Mouse (Mus musculus) CH12.LX (cell line): ENCODE data around the gene Traf5. TPM values are rescaled to one million over a fixed set of nuclear protein-coding genes. Genes with fewer than 3 reads are reported as not detected.

ENCODE experiments used
- DNase-seq: peaks from one replicate; pipeline ENCODE4 v3.0.0-alpha.2; 2013; ENCODE audit errors: extremely low read depth
- H3K27ac ChIP-seq: 2 replicates; pipeline ENCODE4 v1.5.1; 2012; ENCODE audit warnings: low read depth, mild to moderate bottlenecking, control low read depth, moderate library complexity; ENCODE audit not compliant: insufficient read depth
- H3K27me3 ChIP-seq: replicated peaks from 2 replicates; pipeline ENCODE3; 2012; ENCODE audit warnings: inconsistent platforms
- H3K36me3 ChIP-seq, 2 experiments: replicated peaks in 1 of 2; 2 replicates each; pipeline versions ENCODE3 to v1.6.1; 2012; ENCODE audit warnings: inconsistent platforms in 1 of 2, low read length in 1 of 2, mild to moderate bottlenecking in 1 of 2, mixed read lengths in 1 of 2, moderate library complexity in 1 of 2; ENCODE audit not compliant: control insufficient read depth in 1 of 2, insufficient read depth in 1 of 2
- H3K4me1 ChIP-seq, 2 experiments: 2 replicates each; pipeline ENCODE4 v1.6.1; 2012; ENCODE audit warnings: inconsistent platforms in 1 of 2, moderate library complexity in 1 of 2; ENCODE audit not compliant: insufficient read depth in 2 of 2, control insufficient read depth in 1 of 2
- H3K4me2 ChIP-seq: 2 replicates; pipeline ENCODE4 v1.6.1; 2012; ENCODE audit warnings: low read depth, mild to moderate bottlenecking, control low read depth; ENCODE audit not compliant: poor library complexity, insufficient read depth, severe bottlenecking
- H3K4me3 ChIP-seq, 3 experiments: fragments of 150-350 bp in 1 of 3; sonication (generic) in 1 of 3; replicated peaks in 1 of 3; 2 replicates each; pipeline versions ENCODE3 to v1.5.1; 2011 to 2012; ENCODE audit warnings: low read depth in 2 of 3, low read length in 2 of 3, mild to moderate bottlenecking in 2 of 3, moderate library complexity in 2 of 3, control low read depth in 1 of 3, improper control_type of control experiment in 1 of 3, inconsistent platforms in 1 of 3, mixed read lengths in 1 of 3; ENCODE audit not compliant: poor library complexity in 1 of 3
- H3K79me2 ChIP-seq: replicated peaks from 2 replicates; pipeline ENCODE4 v1.6.1; 2012; ENCODE audit warnings: mild to moderate bottlenecking, moderate library complexity; ENCODE audit not compliant: control insufficient read depth, poor library complexity, insufficient read depth, severe bottlenecking; ENCODE audit errors: extremely low read depth
- H3K9ac ChIP-seq: 2 replicates; pipeline ENCODE4 v1.6.1; 2012; ENCODE audit warnings: low read depth, mild to moderate bottlenecking, control low read depth, moderate library complexity; ENCODE audit not compliant: insufficient read depth
- H3K9me3 ChIP-seq: replicated peaks from 2 replicates; pipeline ENCODE3; 2012; ENCODE audit warnings: low read length, inconsistent platforms, mixed read lengths
- BHLHE40 ChIP-seq: IDR thresholded peaks from 2 replicates; pipeline ENCODE4 v1.6.1; 2011; ENCODE audit warnings: mild to moderate bottlenecking, low read depth, low read length, improper control_type of control experiment
- CHD1 ChIP-seq: IDR thresholded peaks from 2 replicates; pipeline ENCODE4 v1.6.1; 2012; ENCODE audit warnings: low read depth, low read length, improper control_type of control experiment, inconsistent platforms
- CHD2 ChIP-seq: IDR thresholded peaks from 2 replicates; pipeline ENCODE4 v1.6.1; 2011; ENCODE audit warnings: low read length, improper control_type of control experiment
- CTCF ChIP-seq, 2 experiments: IDR thresholded peaks in 1 of 2; conservative IDR thresholded peaks in 1 of 2; 2 replicates each; pipeline ENCODE4 v1.5.1; 2011 to 2012; ENCODE audit warnings: low read depth in 2 of 2, low read length in 2 of 2, improper control_type of control experiment in 1 of 2, inconsistent platforms in 1 of 2, mild to moderate bottlenecking in 1 of 2, moderate library complexity in 1 of 2
- E2F4 ChIP-seq: IDR thresholded peaks from 2 replicates; pipeline ENCODE4 v1.6.1; 2011; ENCODE audit warnings: low read depth, low read length, improper control_type of control experiment; ENCODE audit not compliant: insufficient replicate concordance
- ELF1 ChIP-seq: IDR thresholded peaks from 2 replicates; pipeline ENCODE4 v1.6.1; 2014; ENCODE audit warnings: low read depth, mild to moderate bottlenecking, inconsistent platforms, low read length, improper control_type of control experiment
- EP300 ChIP-seq: IDR thresholded peaks from 2 replicates; pipeline ENCODE4 v1.6.1; 2011; ENCODE audit warnings: low read length, improper control_type of control experiment
- ETS1 ChIP-seq: conservative IDR thresholded peaks from 2 replicates; pipeline ENCODE4 v1.6.1; 2012; ENCODE audit warnings: low read depth, mild to moderate bottlenecking, inconsistent platforms, low read length, improper control_type of control experiment, moderate library complexity
- GABPA ChIP-seq: IDR thresholded peaks from 2 replicates; pipeline ENCODE4 v1.6.1; 2012; ENCODE audit warnings: low read depth, low read length, improper control_type of control experiment, inconsistent platforms; ENCODE audit not compliant: insufficient replicate concordance
- IRF4 ChIP-seq: IDR thresholded peaks from 2 replicates; pipeline ENCODE4 v1.6.1; 2014; ENCODE audit warnings: low read depth, mild to moderate bottlenecking, inconsistent platforms, low read length, improper control_type of control experiment
- JUN ChIP-seq: IDR thresholded peaks from 2 replicates; pipeline ENCODE4 v1.6.1; 2011; ENCODE audit warnings: low read depth, mild to moderate bottlenecking, low read length, improper control_type of control experiment, moderate library complexity; ENCODE audit not compliant: insufficient read depth
- JUND ChIP-seq: conservative IDR thresholded peaks from 2 replicates; pipeline ENCODE4 v1.6.1; 2011; ENCODE audit warnings: low read depth, low read length, improper control_type of control experiment
- KAT2A ChIP-seq: IDR thresholded peaks from 2 replicates; pipeline ENCODE4 v1.6.1; 2012; ENCODE audit warnings: low read length, improper control_type of control experiment, inconsistent platforms; ENCODE audit not compliant: insufficient replicate concordance
- MAFK ChIP-seq: IDR thresholded peaks from 2 replicates; pipeline ENCODE4 v1.6.1; 2011; ENCODE audit warnings: low read length, improper control_type of control experiment; ENCODE audit not compliant: insufficient replicate concordance
- MAX ChIP-seq: IDR thresholded peaks from 2 replicates; pipeline ENCODE4 v1.6.1; 2011; ENCODE audit warnings: low read length, improper control_type of control experiment
- MAZ ChIP-seq: IDR thresholded peaks from 2 replicates; pipeline ENCODE4 v1.6.1; 2012; ENCODE audit warnings: low read depth, mild to moderate bottlenecking, inconsistent platforms, low read length, improper control_type of control experiment, moderate library complexity
- MXI1 ChIP-seq: IDR thresholded peaks from 2 replicates; pipeline ENCODE4 v1.6.1; 2011; ENCODE audit warnings: mild to moderate bottlenecking, low read depth, low read length, improper control_type of control experiment
- MYC ChIP-seq: IDR thresholded peaks from 2 replicates; pipeline ENCODE4 v1.6.1; 2011; ENCODE audit warnings: low read depth, mild to moderate bottlenecking, improper control_type of control experiment, low read length
- NRF1 ChIP-seq: IDR thresholded peaks from 2 replicates; pipeline ENCODE4 v1.6.1; 2014; ENCODE audit warnings: low read depth, mild to moderate bottlenecking, inconsistent platforms, low read length, improper control_type of control experiment, moderate library complexity
- POLR2A ChIP-seq: IDR thresholded peaks from 2 replicates; pipeline ENCODE4 v1.6.1; 2011; ENCODE audit warnings: low read depth, mild to moderate bottlenecking, improper control_type of control experiment, low read length
- POLR2AphosphoS2 ChIP-seq: IDR thresholded peaks from 2 replicates; pipeline ENCODE4 v1.6.1; 2011; ENCODE audit warnings: low read depth, low read length, improper control_type of control experiment
- RAD21 ChIP-seq: IDR thresholded peaks from 2 replicates; pipeline ENCODE4 v1.6.1; 2011; ENCODE audit warnings: low read depth, mild to moderate bottlenecking, low read length, improper control_type of control experiment, moderate library complexity
- RCOR1 ChIP-seq: conservative IDR thresholded peaks from 2 replicates; pipeline ENCODE4 v1.6.1; 2012; ENCODE audit warnings: low read depth, mild to moderate bottlenecking, inconsistent platforms, low read length, improper control_type of control experiment
- SIN3A ChIP-seq: IDR thresholded peaks from 2 replicates; pipeline ENCODE4 v1.6.1; 2012; ENCODE audit warnings: low read length, improper control_type of control experiment, inconsistent platforms
- TBP ChIP-seq: conservative IDR thresholded peaks from 2 replicates; pipeline ENCODE4 v1.6.1; 2011; ENCODE audit warnings: low read depth, low read length, improper control_type of control experiment
- TCF12 ChIP-seq: IDR thresholded peaks from 2 replicates; pipeline ENCODE4 v1.6.1; 2014; ENCODE audit warnings: low read depth, mild to moderate bottlenecking, inconsistent platforms, low read length, improper control_type of control experiment
- USF1 ChIP-seq: IDR thresholded peaks from 2 replicates; pipeline ENCODE4 v1.6.1; 2014; ENCODE audit warnings: low read depth, mild to moderate bottlenecking, inconsistent platforms, low read length, improper control_type of control experiment
- USF2 ChIP-seq: conservative IDR thresholded peaks from 2 replicates; pipeline ENCODE4 v1.6.1; 2011; ENCODE audit warnings: low read depth, low read length, improper control_type of control experiment
- ZC3H11A ChIP-seq: IDR thresholded peaks from 2 replicates; pipeline ENCODE4 v1.6.1; 2012; ENCODE audit warnings: low read depth, mild to moderate bottlenecking, inconsistent platforms, low read length, improper control_type of control experiment
- ZKSCAN1 ChIP-seq: IDR thresholded peaks from 2 replicates; pipeline ENCODE4 v1.6.1; 2012; ENCODE audit warnings: low read depth, inconsistent platforms, low read length, improper control_type of control experiment, borderline replicate concordance
- ZNF384 ChIP-seq: IDR thresholded peaks from 2 replicates; pipeline ENCODE4 v1.6.1; 2012; ENCODE audit warnings: low read depth, low read length, improper control_type of control experiment, inconsistent platforms
- dilution Hi-C: fragments of 300-500 bp; cut with MboI; formaldehyde crosslinking; loops from 2 replicates; pipeline ENCODE4 v1.14.3; 2020; ENCODE audit warnings: low sequenced_read_pairs; ENCODE audit not compliant: extremely low pct_unique_long_range_greater_than_20kb, extremely low pct_ligation_motif_present
- in situ Hi-C: fragments of 300-500 bp; cut with MboI; formaldehyde crosslinking; loops from 3 replicates; pipeline ENCODE4 v1.14.3; 2019; ENCODE audit warnings: low sequenced_read_pairs, low pct_ligation_motif_present, low pct_unique_long_range_greater_than_20kb, mixed read lengths
- polyA plus RNA-seq: library from polyadenylated mRNA; unstranded; fragments of >175 nt; gene quantifications from 2 replicates; pipeline ENCODE4 v1.2.1, GENCODE M21; 2012; ENCODE audit warnings: low read depth; ENCODE audit not compliant: insufficient read length
- total RNA-seq, 2 experiments: library from RNA; depleted of rRNA; stranded (reverse); fragments of 300-350 nt in 1 of 2; fragments of >200 nt in 1 of 2; gene quantifications; 2 replicates each; pipeline ENCODE4 v1.2.3; 2012 to 2014

Traf5 gene
- total and polyA plus RNA-seq, 3 experiments = 21.3 to 38.7 (median 32.3) TPM

DNA sequence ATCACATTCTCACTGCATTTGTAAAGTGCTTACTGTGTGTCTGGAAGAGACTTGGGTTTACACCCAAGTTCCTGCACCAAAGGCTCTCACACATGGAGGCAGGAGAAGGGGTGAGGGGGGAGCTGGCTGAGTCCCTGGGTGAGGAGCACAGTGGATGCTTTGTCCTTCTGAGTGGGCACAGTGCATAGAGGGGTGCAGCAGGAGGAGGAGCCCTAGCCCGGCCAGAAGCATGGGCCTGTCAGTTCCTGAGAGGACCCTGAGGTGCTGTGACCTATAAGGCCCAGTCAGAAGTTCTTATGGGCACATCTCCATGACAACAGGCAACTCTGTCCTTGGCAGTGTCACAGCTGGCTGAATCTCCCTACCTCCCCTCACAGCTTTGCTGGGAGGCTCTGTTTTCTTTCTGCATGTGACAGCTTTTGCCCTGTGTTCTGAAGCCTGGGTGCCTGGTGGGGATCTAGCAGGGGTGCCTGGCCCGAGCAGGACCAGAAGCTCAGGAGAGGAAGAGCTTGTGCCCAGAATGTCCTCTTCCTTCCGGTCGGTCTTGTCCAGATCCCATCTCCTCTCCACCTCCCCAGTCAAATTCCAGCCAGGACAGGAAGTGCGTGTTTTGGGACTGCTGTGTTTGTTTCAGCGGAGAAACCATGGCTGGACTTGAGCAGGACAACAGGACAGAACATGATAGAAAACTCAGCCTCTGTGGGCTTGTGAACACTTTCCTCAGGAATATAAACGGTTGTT lies 100.1 kb downstream of the Traf5 start:
- in situ Hi-C loops = no loop called here

DNA sequence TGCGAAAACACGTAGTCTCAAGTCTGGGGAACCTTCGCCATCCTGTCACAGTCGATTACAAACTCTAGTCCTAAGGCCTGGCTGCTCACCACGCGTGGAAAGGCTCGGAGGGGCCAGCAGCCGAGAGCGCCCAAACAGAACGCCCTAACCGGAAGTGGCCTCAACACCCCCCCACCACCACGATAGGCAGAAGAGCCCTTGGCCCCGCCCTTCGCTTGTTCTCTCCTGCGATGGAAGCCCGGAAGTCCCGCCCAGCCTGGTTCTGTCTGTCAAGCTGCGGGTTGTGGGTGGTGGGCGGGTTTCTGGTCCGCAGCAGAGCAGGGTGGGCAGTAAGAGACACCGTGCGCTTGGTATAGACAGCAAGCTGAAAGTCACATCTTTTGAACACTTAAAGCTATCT lies 102.4 kb downstream of the Traf5 start:
- peak; percentile 98 for DNase-seq
- Histone ChIP-seq H3K9ac (peak overlapping the region; percentile 94), H3K27ac (peak overlapping the region; percentile 93), H3K4me3 (peak overlapping the region; percentile 61 to 88 (median 67)), H3K79me2 (no peaks in the 10 kb centered on the region), H3K27me3 (no peaks in the 10 kb centered on the region), H3K36me3 (peaks cover 0 to 14% of the 10 kb centered on the region in 2 experiments), H3K4me1 (peaks cover 20 to 43% of the 10 kb centered on the region in 2 experiments), H3K9me3 (no peaks in the 10 kb centered on the region), H3K4me2 (peak overlapping the region; percentile 67)
- in situ Hi-C loops = no loop called here
- dilution Hi-C loops = no loop called here
- no peak for TF ChIP-seq E2F4
- TF ChIP-seq NRF1 = no peak
- no peak for TF ChIP-seq CHD1
- TF ChIP-seq IRF4 = no peak
- no peak for TF ChIP-seq USF1
- TF ChIP-seq EP300 = no peak; the same call in 1 of the 2 replicates
- peak; percentile 70; the same call in 1 of the 2 replicates for TF ChIP-seq TBP
- no peak for TF ChIP-seq ZKSCAN1
- no peak for TF ChIP-seq ZNF384
- peak; percentile 66; the same call in 1 of the 2 replicates for TF ChIP-seq POLR2AphosphoS2
- peak; percentile 55 for TF ChIP-seq CHD2
- no peak for TF ChIP-seq USF2
- peak; percentile 91 for TF ChIP-seq TCF12
- TF ChIP-seq CTCF (conservative IDR thresholded peaks at IDR 0.05 in 1 of 2, IDR thresholded peaks at IDR 0.05 in 1 of 2; ENCODE audit: low read depth in 2 of 2, low read length in 2 of 2) = no peak
- TF ChIP-seq MAZ = peak; percentile 87
- no peak for TF ChIP-seq GABPA
- TF ChIP-seq JUND = no peak
- peak; percentile 86 for TF ChIP-seq MXI1
- TF ChIP-seq MAX = peak; percentile 80
- no peak for TF ChIP-seq MAFK
- no peak for TF ChIP-seq RCOR1
- TF ChIP-seq RAD21 = no peak
- peak; percentile 79 for TF ChIP-seq SIN3A
- peak; percentile 26; the same call in 1 of the 2 replicates for TF ChIP-seq ETS1
- TF ChIP-seq ELF1 = peak; percentile 96
- TF ChIP-seq BHLHE40 = peak; percentile 19; the same call in 1 of the 2 replicates
- 0 out of 2 replicates have a peak, but pooled peaks have one; percentile 83 for TF ChIP-seq MYC
- peak; percentile 84 for TF ChIP-seq POLR2A
- no peak for TF ChIP-seq JUN

More for the DNA sequence above, 100.1 kb downstream of the Traf5 start:
- Histone ChIP-seq H3K27me3 (no peaks in the 10 kb centered on the region), H3K4me2 (no peak overlapping the region), H3K4me3 (no peak overlapping the region), H3K79me2 (no peaks in the 10 kb centered on the region), H3K27ac (no peak overlapping the region), H3K9me3 (peaks cover 6% of the 10 kb centered on the region), H3K4me1 (peaks cover 7 to 23% of the 10 kb centered on the region in 2 experiments), H3K9ac (no peak overlapping the region), H3K36me3 (peaks cover 4 to 35% of the 10 kb centered on the region in 2 experiments)
- DNase-seq = no peak
- TF ChIP-seq KAT2A (no peak), ZNF384 (no peak), ETS1 (no peak), CHD1 (no peak), RCOR1 (no peak), ZC3H11A (no peak), EP300 (no peak), MXI1 (no peak)
- dilution Hi-C loops = no loop called here
